Mouse (Mus musculus): ENCODE results near the gene Rcvrn. TPM values are rescaled to one million over a fixed set of nuclear protein-coding genes. Genes with fewer than 3 reads are reported as not detected.

Rcvrn gene
- total RNA-seq (2023) = not detected

DNA sequence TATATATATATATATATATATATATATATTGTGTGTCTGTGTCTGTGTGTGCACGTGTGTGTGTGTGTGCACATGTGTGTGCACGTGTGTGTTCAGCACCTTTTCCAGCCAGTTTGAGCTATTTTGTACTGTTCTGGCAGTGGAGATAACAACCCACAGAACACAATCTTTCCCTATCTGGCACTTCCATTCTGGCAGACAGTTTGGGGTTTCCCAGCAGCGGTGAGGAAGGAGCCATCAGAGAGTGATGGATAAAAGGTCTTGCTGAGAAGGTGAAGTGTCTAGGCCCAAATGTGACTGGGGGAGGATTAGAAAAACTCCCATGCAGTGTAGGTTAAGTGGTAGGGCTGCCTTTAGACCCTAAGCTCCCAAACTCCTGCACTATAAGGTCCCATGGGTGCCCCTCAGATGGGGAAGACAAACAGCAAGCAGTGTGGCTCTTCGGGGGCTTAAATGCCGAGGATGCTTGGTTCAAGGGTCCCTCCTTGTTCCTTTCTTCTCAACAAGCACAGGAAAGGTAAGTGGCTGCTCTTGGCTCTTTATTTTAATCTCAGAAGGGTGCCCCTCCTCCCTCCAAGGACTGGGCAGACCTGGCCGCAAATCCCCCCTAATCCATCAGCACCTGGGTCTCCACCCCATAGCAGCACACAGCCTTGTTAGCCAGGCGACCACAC, at the start of gene Rcvrn:
Gene Rcvrn, plus strand, starts transcription at position 624 of the 674 bp plus-strand sequence.

Other genes with a start within 250 kb of the Rcvrn start
- gene Gas7, start 239.9 kb upstream of the Rcvrn start, total RNA-seq (2023) = 1 to 10 TPM; 3.3 to 9.9 TPM
- gene Glp2r, start 75.8 kb downstream of the Rcvrn start, total RNA-seq (2023) = not detected
- gene Gsg1l2, start 79.3 kb downstream of the Rcvrn start, total RNA-seq (2023) = not detected
- not detected for gene Dhrs7c, start 102.9 kb downstream of the Rcvrn start, total RNA-seq (2023)
- not detected for gene Usp43, start 226.8 kb downstream of the Rcvrn start, total RNA-seq (2023)